Mouse (Mus musculus) gastrocnemius, postnatal 10 days (tissue): ENCODE measurements at regions not wholly inside any gene's neighbourhood (a gene's known extent, or its start where the extent isn't known, plus 50 kb on each side); places are given as distances from the start of the nearest gene placed in this dataset.

ENCODE experiments used
- DNase-seq: peaks from one replicate; pipeline ENCODE4 v3.0.0; 2021; ENCODE audit warnings: mixed read lengths

DNA sequence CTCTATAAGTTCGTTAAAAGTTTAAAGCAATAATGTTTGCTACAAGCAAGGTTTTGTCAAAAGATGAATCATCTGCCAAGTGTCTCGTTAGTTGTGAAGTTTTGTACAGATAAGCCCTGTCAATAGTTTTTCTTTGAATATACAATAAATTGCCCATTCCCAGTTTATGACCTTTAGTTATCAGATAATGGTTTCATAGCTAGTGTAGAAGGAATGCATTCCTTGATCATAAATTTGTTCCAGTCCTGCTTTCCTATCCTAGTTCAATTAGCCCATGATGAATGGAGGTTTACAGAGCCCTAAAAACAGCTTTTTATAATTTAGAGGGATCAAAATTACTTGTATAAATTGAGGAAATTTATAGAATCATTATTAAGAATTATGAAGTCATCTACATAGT, 62.5 kb upstream of the Lrch2 start:
- DNase-seq = no peak

DNA sequence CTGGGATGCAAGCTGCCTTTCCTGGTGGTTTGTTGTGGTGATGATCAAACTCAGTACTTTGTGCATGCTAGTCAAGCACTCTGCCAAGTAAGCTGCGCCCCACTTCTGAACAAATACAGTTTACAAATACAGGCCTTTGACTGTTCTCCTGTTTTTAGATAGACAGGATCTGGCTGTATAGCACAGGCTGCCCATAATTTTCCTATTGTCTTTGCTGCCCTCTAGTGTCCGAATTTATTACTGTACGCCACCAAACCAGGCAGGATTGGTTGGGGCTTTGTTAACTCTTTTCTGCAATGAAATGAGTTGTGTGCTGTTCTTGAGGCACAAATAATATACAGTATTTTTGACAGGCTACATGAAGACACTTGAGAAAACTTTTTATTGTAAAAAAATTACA, 54.8 kb upstream of the Lrch2 start:
- DNase-seq = peak; percentile 17
